Mouse (Mus musculus) ES-E14 (cell line): ENCODE results near the gene Pmepa1. TPM values are rescaled to one million over a fixed set of nuclear protein-coding genes. Genes with fewer than 3 reads are reported as not detected.

Source experiments
- DNase-seq: peaks from one replicate; pipeline ENCODE4 v3.0.0-alpha.2; 2013; ENCODE audit warnings: low read depth, low spot score
- H3K27ac ChIP-seq: 2 replicates; pipeline ENCODE4 v1.5.1; 2012; ENCODE audit warnings: low read depth, mild to moderate bottlenecking, low read length, moderate library complexity, mixed read lengths; ENCODE audit not compliant: poor library complexity, insufficient read depth, severe bottlenecking
- H3K36me3 ChIP-seq: 2 replicates; pipeline ENCODE4 v1.6.1; 2012; ENCODE audit warnings: mild to moderate bottlenecking, low read length, moderate library complexity, mixed read lengths; ENCODE audit not compliant: control insufficient read depth, poor library complexity, insufficient read depth, severe bottlenecking
- H3K4me1 ChIP-seq, 2 experiments: fragments of 150-350 bp in 1 of 2; sonication (generic) in 1 of 2; 2 replicates each; pipeline ENCODE4 v1.6.1; 2012; ENCODE audit warnings: low read length in 2 of 2, mild to moderate bottlenecking in 1 of 2, mixed read lengths in 1 of 2; ENCODE audit not compliant: control insufficient read depth in 2 of 2, insufficient read depth in 2 of 2, poor library complexity in 1 of 2
- H3K4me3 ChIP-seq, 2 experiments: fragments of 150-350 bp in 1 of 2; sonication (generic) in 1 of 2; 2 replicates each; pipeline ENCODE4 v1.5.1; 2012; ENCODE audit warnings: low read length in 2 of 2, low read depth in 1 of 2, mild to moderate bottlenecking in 1 of 2, mixed read lengths in 1 of 2; ENCODE audit not compliant: insufficient read depth in 1 of 2, poor library complexity in 1 of 2, severe bottlenecking in 1 of 2
- H3K9ac ChIP-seq: 2 replicates; pipeline ENCODE4 v1.6.1; 2012; ENCODE audit warnings: low read depth, mild to moderate bottlenecking, low read length, mixed read lengths; ENCODE audit not compliant: poor library complexity, insufficient read depth, severe bottlenecking
- H3K9me3 ChIP-seq: fragments of 150-350 bp; sonication (generic); 2 replicates; pipeline ENCODE4 v1.6.1; 2012; ENCODE audit warnings: low read depth, mild to moderate bottlenecking, low read length; ENCODE audit not compliant: control insufficient read depth, insufficient read depth
- CHD2 ChIP-seq: IDR thresholded peaks from 2 replicates; pipeline ENCODE4 v1.6.1; 2014; ENCODE audit warnings: mild to moderate bottlenecking, low read depth, low read length, inconsistent platforms
- HCFC1 ChIP-seq: IDR thresholded peaks from 2 replicates; pipeline ENCODE4 v1.6.1; 2012; ENCODE audit warnings: low read length, inconsistent platforms, borderline replicate concordance; ENCODE audit not compliant: insufficient read depth
- MAFK ChIP-seq: IDR thresholded peaks from 2 replicates; pipeline ENCODE4 v1.6.1; 2014; ENCODE audit warnings: mild to moderate bottlenecking, low read depth, low read length, inconsistent platforms; ENCODE audit not compliant: insufficient read depth
- ZC3H11A ChIP-seq: IDR thresholded peaks from 2 replicates; pipeline ENCODE4 v1.6.1; 2012; ENCODE audit warnings: low read depth, mild to moderate bottlenecking, inconsistent platforms, low read length, borderline replicate concordance
- ZNF384 ChIP-seq: IDR thresholded peaks from 2 replicates; pipeline ENCODE4 v1.6.1; 2012; ENCODE audit warnings: low read depth, low read length, inconsistent platforms
- in situ Hi-C, 2 experiments: fragments of 600-800 bp; cut with MboI; formaldehyde crosslinking; loops; one replicate each; pipeline ENCODE4 v1.15.1; 2025; ENCODE audit warnings: low sequenced_read_pairs in 2 of 2, inconsistent platforms in 1 of 2; ENCODE audit not compliant: unreplicated experiment in 2 of 2
- total RNA-seq: library from RNA; depleted of rRNA; stranded (reverse); fragments of 300-350 nt; gene quantifications from 2 replicates; pipeline ENCODE4 v1.2.3, GENCODE M21; 2012

Gene Pmepa1
- total RNA-seq, 1 experiment = 20.3 TPM

DNA sequence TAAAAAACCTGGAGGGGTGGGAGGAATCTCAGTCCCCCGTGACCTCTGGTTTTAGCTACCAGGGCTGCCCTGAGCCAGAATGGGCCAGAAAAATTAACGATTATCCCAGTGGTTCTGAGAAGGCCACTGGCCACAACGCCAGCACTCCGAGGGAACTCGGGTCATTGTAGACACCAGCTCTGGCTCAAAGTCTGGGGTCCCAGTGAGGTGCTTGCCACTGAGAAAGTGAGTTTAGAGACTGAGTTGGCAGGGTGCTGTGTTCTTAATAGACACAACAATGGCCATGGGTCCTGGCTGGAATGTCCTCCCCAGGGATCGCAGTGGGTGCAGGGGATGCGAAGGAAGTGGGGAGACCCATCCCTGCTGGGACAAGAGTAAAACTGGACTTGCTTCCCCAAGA lies 94.4 kb downstream of the Pmepa1 start:
- Histone ChIP-seq H3K9me3 (no peaks in the 10 kb centered on the region), H3K27ac (no peak overlapping the region), H3K4me1 (peaks cover 0 to 5% of the 10 kb centered on the region in 2 experiments; a peak in 2 of 4 replicates), H3K36me3 (no peaks in the 10 kb centered on the region), H3K9ac (no peak overlapping the region), H3K4me3 (no peak overlapping the region)
- in situ Hi-C loops = loop anchor here (5.0 to 25.0 kb wide), 2 partner anchors 75 to 380 kb away; no protein-coding TSS in a partner anchor
- no peak for DNase-seq
- TF ChIP-seq ZNF384 = no peak
- no peak for TF ChIP-seq HCFC1
- TF ChIP-seq CHD2 = no peak
- TF ChIP-seq ZC3H11A = no peak
- TF ChIP-seq MAFK = no peak

DNA sequence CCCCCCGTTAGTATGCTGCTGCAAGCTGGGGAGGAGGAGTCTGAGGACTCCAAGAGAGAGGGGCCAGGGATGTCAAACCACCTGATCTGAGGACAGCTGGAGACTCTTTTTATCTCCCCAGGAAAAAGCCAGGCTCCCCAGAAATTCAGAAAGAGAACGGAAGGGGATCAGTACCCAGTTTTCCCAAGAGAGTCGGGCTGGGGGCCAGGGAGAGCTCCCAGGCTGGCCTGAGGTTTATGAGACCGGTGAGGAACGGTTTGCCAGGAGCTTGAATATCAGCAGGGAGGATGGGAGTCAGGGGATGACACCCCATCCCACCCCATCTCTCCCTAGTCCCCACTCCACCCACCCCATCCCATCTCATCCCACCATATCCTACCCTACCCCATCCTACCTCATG lies 94.8 kb downstream of the Pmepa1 start:
- no peaks in the 10 kb centered on the region for H3K9me3 ChIP-seq
- H3K4me1 ChIP-seq = peaks cover 0 to under 1% of the 10 kb centered on the region in 2 experiments; a peak in 1 of 4 replicates
- in situ Hi-C loops = loop anchor here (5.0 to 25.0 kb wide), 2 partner anchors 74 to 381 kb away; no protein-coding TSS in a partner anchor
- no peak overlapping the region for H3K27ac ChIP-seq
- DNase-seq = no peak
- H3K9ac ChIP-seq = no peak overlapping the region
- TF ChIP-seq CHD2 = no peak
- no peak for TF ChIP-seq ZNF384
- TF ChIP-seq ZC3H11A = no peak
- TF ChIP-seq HCFC1 = no peak
- TF ChIP-seq MAFK = no peak
- H3K4me3 ChIP-seq = no peak overlapping the region
- no peaks in the 10 kb centered on the region for H3K36me3 ChIP-seq

DNA sequence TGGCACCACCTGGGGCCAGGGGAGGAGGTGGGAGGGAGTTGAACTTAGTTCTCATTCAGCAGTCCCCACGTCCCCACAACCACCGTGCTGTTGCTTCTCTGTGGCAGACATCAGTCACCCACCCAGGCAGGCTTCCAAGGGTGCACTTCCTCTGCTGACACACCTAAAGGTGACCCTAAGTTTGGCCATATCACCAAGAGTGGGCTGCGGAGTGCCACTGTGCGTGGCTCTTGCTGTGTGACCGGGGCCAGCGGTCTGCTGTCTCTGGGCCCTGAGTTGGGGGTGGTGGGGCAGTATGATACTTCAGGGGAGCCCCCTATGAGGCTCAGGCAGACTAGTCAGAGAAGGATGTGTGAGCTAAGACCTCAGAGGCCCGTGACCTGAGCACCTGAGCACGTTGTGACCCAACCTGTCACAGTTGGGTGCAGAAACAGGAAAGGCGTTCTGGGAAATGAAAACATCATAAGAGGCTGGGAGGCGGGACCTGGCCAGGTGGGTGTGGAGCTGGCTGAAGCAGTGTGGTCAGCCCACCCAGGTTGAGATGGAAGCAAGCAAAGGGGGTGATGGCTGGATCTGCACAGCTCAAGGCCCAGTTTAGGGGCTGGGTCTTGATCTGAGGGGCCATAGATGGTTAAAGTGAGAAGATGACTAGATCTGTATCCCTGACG lies 95.5 kb downstream of the Pmepa1 start:
- no peak for DNase-seq
- in situ Hi-C loops = loop anchor here (5.0 to 25.0 kb wide), 2 partner anchors 74 to 381 kb away; no protein-coding TSS in a partner anchor
- no peaks in the 10 kb centered on the region for H3K4me1 ChIP-seq
- H3K36me3 ChIP-seq = no peaks in the 10 kb centered on the region
- H3K9ac ChIP-seq = no peak overlapping the region
- no peaks in the 10 kb centered on the region for H3K9me3 ChIP-seq
- TF ChIP-seq HCFC1 (no peak), MAFK (no peak), CHD2 (no peak), ZNF384 (no peak), ZC3H11A (no peak)
- no peak overlapping the region for H3K27ac ChIP-seq
- H3K4me3 ChIP-seq = no peak overlapping the region

DNA sequence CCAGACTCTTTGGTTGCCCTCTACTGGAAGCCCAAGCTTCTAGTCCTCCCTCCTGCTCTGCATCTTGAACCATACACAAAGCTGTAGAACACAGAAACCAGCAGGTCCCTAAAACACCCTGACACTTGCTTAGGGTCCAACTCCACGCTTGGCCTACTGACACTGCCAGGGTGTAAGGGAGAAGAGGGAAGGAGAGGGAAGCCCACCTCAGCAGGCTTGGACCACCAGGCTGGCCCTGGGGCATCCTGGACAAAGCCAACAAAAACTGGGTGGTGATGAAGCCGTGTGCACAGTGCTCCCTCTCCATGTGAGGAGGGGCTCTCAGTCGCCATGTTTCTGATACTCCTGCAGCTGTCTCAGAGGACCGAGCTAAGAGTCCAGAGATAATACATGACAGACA lies 96.3 kb downstream of the Pmepa1 start:
- DNase-seq = no peak
- H3K9ac ChIP-seq = no peak overlapping the region
- H3K9me3 ChIP-seq = no peaks in the 10 kb centered on the region
- H3K27ac ChIP-seq = no peak overlapping the region
- H3K4me1 ChIP-seq = no peaks in the 10 kb centered on the region
- no peak for TF ChIP-seq ZC3H11A
- TF ChIP-seq CHD2 = no peak
- no peak for TF ChIP-seq MAFK
- TF ChIP-seq HCFC1 = no peak
- no peak for TF ChIP-seq ZNF384
- H3K36me3 ChIP-seq = no peaks in the 10 kb centered on the region
- in situ Hi-C loops = loop anchor here (5.0 to 25.0 kb wide), 2 partner anchors 73 to 382 kb away; no protein-coding TSS in a partner anchor
- no peak overlapping the region for H3K4me3 ChIP-seq
